Mouse (Mus musculus) liver, postnatal 0 days (tissue): ENCODE results near the gene C1ra.

Source experiments
- CTCF ChIP-seq: sonication (generic); IDR thresholded peaks from 2 replicates; pipeline ENCODE4 v1.5.1; 2016; ENCODE audit warnings: antibody characterized with exemption, low read depth
- EP300 ChIP-seq: IDR thresholded peaks from 2 replicates; pipeline ENCODE4 v1.6.1; 2016; ENCODE audit warnings: antibody characterized with exemption, low read depth, mild to moderate bottlenecking

DNA sequence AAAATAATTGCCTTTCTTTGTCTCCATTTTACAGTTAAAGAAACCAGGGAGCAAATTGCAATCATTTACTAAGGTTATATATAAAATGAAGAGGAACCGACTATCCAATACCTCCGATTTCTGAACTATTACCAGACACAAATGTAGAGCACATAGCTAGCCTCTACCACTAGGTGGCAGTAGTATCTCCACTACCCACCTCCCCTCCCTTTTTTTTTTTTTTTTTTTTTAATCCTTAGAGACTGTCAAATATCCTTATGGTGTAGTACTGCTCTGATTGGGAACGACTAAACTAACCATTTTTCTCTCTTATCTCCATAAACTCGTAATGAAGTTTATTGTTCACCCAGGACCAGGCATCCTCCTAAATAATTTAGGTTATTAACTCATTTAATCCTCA, 31.9 kb upstream of the C1ra start:
- TF ChIP-seq EP300 = no peak
- peak; percentile 74 for TF ChIP-seq CTCF
